Mouse (Mus musculus) ovary, postnatal 36 days (tissue): Measurements from ENCODE around the gene Adam21.
"Not testable (repeated sequence)": the region's sequence is repeated elsewhere in the genome, so short reads cannot be mapped to it uniquely, and the experiment has no call there.

ENCODE experiments used
- DNase-seq: peaks from one replicate; pipeline ENCODE4 v3.0.0; 2022; ENCODE audit warnings: low spot score, mixed read lengths

Gene Adam21

DNA sequence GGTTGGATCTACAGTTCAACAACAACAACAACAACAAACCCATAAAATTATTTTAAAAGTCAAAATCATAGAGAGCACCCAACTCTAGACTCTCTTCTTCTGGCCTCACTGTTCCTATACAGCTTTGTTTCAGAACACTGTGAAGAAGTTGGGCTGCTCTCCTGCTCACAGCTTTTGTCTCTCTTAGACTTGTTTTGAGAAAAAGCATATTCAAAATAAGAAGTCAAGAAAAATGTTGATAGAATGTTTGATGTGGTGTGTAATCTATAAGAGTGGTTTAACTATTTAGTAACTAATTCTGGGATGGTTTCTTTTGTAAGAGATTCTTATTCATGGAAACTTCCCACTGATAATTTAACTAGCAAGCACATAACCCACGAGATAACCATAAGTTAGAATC lies at the start of gene Adam21:
Adam21 (minus strand) TSS at position 101 of the 400 bp plus-strand sequence.
- DNase-seq = no peak

DNA sequence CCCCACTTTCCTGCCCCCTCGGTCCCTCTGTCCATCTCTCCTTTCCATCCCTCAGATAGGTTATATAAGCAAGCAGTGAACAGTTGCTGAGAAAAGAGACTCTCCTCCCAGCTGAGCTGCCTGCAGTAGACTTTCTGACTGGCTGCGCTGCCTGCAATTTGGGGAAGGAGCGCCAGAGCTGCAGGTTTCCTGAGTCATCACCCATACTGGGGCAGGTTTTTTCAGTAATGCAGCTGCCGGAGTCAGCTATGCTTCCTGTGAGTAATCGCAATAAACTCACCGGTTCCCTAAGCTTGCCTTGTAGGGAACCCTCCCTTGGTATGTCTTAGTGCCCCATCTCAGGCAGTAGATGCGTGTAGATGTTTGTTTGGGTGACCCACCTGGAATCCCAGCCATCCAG lies 48.7 kb upstream of the Adam21 start:
- no peak for DNase-seq

DNA sequence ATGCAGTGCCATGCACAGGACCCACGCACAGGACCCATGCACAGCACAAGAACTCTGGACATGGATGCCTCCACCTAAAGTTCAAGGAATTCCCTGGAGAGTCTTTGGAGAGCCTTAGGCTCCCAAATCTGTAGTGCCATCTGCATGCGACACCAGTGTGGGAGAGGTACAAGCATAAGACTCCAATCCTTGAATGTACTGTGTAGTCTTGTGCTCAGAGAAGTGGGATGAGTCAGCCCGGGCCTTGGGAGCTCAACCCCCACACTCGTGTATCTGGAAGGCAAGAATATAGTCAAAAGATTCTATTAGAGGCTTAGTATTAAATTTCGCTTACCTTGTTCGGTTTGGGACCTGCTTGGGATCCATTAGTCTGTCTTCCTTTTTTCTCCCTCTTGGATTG lies 47.5 kb upstream of the Adam21 start:
- DNase-seq = no peak

DNA sequence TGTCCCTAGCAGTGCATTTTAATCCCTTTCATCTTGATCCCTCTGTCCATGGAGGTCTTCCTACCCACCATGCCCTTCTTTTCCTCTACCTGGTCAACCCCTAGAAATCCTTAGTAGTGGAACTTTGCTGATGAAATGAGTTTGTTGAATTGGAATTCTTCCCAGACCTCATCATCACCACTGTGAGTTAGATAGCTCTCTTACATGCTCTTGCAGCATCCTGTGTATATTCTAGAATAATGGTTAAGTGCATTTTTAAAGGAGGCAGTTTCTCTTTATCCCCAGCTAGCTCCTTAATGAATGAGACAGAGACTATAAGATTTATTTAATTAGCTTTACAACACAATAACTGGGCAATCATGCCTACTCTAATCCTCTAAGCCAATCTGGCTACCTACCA lies 41.2 kb upstream of the Adam21 start:
- DNase-seq = no peak

DNA sequence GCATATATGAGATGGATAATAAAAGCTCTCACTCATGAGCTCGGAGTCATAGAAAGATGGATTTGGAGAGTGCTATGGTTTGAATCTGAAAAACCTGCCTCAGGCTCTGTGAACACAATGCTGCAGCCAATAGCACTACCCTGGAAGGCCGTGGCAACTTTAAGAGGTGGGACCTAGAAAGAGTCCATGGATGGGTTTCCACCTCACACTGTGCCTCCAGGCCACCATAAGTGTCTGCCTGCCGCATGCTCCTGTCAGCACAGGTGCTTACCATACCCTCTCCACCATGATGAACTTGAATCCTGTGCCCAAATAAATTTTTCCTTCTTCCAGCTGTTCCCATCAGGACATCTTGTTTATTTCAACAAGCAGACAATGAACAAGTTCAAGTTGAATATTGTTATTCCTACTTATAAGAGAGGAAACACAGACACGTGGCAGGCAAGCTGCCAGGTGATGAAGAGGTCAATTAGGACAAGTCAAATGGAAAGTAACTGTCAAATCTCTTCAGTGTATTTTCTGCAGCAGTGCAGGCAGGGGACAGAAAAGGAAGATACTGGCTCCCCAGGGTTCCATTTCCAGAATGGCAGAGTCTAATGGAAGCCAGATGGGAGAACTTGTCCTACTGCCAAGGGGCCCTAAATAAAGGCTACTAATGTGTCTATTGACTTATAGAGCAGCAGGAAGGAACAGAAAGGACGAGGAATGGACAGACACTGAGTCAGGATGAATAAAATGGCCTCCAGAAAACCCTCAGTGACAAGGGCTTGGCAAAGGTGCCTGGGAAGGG lies 36.9 kb upstream of the Adam21 start:
- DNase-seq = no peak

DNA sequence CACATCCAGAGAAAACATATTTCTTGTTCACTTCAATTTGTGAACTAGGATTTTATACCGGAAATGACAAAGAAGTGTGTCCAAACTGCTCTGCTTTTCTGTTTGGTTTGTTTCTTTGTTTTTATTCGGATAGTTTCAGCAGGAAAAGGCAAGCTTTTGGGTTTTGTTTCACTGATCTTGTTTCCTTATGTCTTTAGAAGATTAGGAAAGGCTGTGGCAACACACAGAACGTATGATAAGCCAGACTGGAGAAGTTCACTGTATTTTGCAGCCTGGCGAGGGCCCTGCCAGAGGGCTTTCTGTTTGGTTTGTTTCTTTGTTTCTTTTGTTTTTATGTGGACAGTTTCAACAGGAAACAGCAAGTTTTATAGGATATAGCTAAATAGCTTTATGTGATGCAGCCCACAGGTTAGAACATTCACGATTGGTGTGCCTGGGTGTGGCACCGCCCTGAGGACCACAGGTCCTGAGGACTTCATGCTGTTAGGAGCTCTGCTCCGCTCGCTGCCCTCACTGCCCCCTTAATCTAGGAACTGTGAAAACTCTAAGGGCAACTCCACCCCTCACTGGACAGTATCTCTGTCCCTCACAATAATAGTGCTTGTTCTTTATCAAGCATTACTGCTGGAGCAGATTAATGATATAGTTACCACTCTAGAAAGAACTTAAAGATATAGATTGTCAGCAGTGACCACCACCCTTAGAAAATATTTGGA lies 28.4 kb upstream of the Adam21 start:
- no peak for DNase-seq

DNA sequence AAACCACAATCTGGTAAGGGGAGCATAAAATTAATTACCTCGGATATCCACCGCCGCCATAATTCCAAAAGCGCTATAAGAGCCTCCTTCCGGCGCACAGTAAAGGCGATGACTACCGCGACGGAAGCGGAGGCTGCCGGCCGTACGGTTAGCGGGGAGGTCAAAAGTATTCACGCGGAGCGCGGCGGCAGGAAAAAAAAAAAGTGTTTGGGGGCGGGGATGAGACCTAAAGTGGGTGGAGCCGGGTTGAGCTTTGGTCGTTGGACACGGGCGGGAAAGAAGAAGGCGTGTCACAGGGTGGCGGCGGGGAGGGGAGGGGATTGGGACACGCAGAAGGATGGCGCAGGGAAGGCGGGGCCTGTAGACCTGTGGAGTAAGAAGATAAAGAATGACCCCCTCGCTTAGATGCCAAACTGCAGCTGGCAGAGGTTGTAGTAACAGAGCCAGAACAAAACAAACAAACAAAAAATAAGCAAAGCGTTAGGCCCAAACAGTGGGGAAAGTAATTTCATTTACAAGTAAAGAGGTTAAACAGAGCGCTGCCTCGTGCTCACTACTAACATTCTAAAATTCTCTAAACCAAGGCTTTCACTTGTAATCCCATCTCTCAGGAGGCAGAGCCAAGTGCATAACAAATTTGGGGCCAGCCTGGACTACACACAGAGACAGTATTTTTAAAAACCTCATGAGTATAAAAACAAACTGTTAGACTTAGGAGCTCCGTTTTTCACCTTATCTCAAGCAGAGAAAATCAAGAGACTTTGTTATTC lies 26.8 kb upstream of the Adam21 start, which contains the start of gene Med6:
Med6 (minus strand) TSS at position 107 of the 770 bp plus-strand sequence.
- peak; percentile 90 for DNase-seq

DNA sequence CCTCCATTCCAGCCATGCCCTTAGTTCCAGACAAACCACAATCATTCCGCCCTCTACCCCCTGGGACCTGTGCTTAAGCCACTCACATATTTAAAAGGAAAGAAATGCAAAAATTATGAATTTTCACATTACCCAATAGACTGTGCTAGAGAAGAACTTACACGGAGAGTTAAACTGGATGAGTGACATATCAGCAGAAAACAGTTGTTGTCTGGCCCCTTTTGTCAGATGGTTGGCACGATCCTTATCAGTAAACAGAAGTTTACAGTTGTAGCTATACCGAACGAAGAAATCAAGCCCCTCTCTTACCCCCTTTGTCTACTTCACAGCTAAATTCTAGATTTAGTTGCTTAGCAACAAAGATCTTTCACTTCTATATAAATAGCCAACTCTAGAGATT lies 343 bp downstream of the Adam21 start:
- no peak for DNase-seq

DNA sequence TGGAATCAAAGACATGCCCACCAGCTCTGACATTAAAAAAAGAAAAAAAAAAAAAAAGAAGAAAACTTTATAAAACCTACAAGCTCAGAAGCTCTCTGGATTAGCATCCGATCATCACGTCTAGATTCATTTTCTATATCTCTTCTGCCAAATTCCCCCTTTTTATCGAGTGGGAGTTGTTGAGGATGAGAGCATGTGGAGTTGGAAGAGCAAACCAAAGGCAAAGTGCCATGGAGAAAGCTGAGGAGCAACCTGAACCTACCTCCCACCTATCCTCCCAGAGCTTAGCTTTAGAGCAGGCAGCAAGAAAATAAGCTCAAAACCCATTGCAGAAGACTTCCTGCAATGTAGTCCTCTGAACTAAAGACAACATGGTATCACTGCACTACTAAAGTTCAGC lies 4.1 kb downstream of the Adam21 start:
- no peak for DNase-seq

DNA sequence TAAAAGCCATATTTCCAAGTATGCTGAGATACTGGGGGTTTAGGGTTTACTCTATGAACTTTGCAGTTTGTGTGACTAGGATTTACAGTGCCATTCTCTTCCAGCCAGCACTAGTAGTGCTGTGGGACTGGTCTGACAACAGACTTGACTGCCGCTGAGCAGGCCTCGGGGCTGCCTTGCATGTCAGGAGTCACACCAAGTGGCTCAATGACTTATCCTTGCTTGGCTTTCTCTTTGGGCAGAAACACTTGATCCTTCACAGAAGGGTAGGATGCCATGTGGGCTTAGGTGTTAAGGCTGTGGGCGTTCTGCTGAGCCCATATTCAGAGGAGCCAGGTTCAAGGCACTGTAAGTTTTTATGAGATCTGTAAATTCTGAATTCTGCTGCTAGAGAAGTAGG lies 19.0 kb downstream of the Adam21 start:
- DNase-seq = no peak

DNA sequence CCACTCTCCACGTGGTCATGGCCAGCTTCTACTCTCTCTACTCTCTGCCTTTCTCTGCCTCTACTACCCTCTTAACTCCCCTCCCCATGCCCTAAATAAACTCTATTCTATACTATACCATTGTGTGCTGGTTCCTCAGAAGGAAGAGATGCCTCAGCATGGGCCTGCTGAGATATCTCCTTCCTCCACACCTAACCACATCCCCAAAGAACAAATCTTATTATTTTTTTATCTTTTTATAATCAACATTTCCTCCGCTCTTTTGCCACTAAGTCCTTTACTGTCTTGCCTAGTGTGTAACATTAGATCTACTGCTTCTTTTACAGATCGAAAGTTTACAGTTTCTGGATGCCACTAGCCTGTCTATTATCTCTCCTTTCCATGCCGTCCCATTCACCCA lies 21.1 kb downstream of the Adam21 start:
- no peak for DNase-seq

DNA sequence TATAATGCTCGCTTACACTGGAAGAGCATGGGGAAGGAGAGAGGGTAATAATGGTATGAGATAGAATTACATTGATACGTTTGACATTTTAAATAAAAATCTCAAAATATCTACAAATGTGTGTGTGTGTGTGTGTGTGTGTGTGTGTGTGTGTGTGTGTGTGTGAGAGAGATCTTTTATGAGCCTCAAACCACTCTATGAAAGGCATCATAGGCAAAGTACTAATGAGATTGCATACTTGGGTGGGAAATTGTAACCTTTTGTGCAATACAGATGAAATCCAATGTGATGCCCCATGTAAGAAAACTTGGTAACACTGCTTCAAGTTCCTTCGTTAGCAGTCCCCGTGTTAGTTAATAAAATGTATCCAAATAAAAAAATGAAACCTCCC lies 35.2 kb downstream of the Adam21 start:
- DNase-seq = no peak

DNA sequence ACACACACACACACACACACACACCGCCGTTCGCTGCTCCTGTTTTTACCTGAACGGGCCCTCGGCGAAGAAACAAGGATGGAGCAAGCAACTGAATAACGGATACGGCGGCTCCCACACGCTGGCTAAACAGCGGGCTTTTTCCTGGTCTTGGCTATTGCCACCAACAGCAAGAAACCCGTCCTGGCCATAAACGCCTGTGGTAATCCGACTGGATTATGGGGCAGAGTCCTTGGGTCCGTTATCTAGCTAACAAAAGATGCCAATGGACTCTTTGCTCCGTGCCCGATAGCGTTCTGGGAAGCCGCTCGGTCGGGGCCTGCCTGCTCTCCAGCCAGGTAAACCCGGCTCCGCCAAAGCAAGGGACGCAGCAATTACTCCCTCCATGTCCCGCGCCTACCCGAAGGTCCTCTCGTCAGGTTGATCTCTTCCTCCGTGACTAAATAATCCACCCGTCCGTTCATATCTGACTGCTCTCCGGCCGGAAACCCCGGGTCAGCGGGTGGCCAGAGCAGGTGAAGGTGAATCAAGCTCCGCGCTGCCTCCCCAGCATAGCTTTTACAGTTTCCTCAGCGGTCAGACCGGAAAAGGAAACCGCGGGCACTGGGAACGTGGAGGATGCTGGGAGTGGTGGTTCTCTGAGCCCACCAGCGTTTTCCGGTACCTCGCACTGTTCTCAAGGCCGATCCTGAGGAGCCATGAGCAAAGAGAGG lies 35.8 kb downstream of the Adam21 start, which contains the start of the genes Gm20498 and Synj2bp:
Gm20498 (minus strand) TSS at position 590 of the 713 bp plus-strand sequence.
Synj2bp (minus strand) TSS at position 596 of the 713 bp plus-strand sequence.
- DNase-seq = peak; percentile 77

DNA sequence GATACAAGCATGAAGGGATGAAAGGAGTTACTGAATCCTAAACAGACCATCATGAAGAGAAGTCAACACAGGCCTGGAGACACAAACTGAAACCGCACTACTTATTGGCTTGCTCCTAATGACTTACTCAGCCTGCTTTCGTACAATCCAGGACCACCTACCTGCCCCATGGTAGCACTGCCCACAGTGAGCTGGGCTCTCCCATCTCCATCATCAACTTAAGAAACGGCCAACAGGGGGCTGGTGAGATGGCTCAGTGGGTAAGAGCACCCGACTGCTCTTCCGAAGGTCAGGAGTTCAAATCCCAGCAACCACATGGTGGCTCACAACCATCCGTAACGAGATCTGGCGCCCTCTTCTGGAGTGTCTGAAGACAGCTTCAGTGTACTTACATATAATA lies 37.7 kb downstream of the Adam21 start:
- DNase-seq = not testable (repeated sequence)
